Mouse (Mus musculus) small intestine, adult 2 months (tissue): ENCODE results near the gene Rtp3. TPM values are rescaled to one million over a fixed set of nuclear protein-coding genes. Genes with fewer than 3 reads are reported as not detected.

Experiments used
- H3K27ac ChIP-seq: fragments of 200-500 bp; 2 replicates; pipeline ENCODE4 v1.5.1; 2012; ENCODE audit warnings: low read depth, low read length, control low read depth, inconsistent platforms; ENCODE audit not compliant: insufficient read depth
- H3K27me3 ChIP-seq: fragments of 200-500 bp; 2 replicates; pipeline ENCODE4 v1.6.1; 2012; ENCODE audit warnings: mild to moderate bottlenecking, moderate library complexity, low read length, inconsistent platforms; ENCODE audit not compliant: control insufficient read depth, insufficient read depth
- H3K36me3 ChIP-seq: fragments of 200-500 bp; 2 replicates; pipeline ENCODE4 v1.6.1; 2012; ENCODE audit warnings: mild to moderate bottlenecking, low read length, control low read depth, inconsistent platforms; ENCODE audit not compliant: control insufficient read depth, insufficient read depth
- H3K4me1 ChIP-seq: fragments of 200-500 bp; 2 replicates; pipeline ENCODE4 v1.6.1; 2012; ENCODE audit warnings: low read length, inconsistent platforms, mixed read lengths; ENCODE audit not compliant: control insufficient read depth, insufficient read depth, insufficient read length
- H3K4me3 ChIP-seq: fragments of 200-500 bp; 2 replicates; pipeline ENCODE4 v1.5.1; 2012; ENCODE audit warnings: low read depth, mild to moderate bottlenecking, control low read depth, inconsistent platforms, low read length, moderate library complexity
- CTCF ChIP-seq: fragments of 200-500 bp; IDR thresholded peaks from 2 replicates; pipeline ENCODE4 v1.5.1; 2012; ENCODE audit warnings: low read depth, mild to moderate bottlenecking, control low read depth, inconsistent platforms, low read length, moderate library complexity, mixed read lengths; ENCODE audit not compliant: insufficient replicate concordance, insufficient read length; ENCODE audit errors: extremely low read depth
- POLR2A ChIP-seq: fragments of 200-500 bp; IDR thresholded peaks from 2 replicates; pipeline ENCODE4 v1.6.1; 2012; ENCODE audit warnings: low read depth, mild to moderate bottlenecking, control low read depth, inconsistent platforms, low read length, moderate library complexity
- WGBS: fragments of 180-500 bp; shearing (Covaris S2); methylation state at CpG from one replicate; pipeline ENCODE4 v1.1.7; 2018; 5-methylcytosine and 5-hydroxymethylcytosine counted together
- polyA plus RNA-seq: library from polyadenylated mRNA; depleted of rRNA; stranded (reverse); fragments of >200 nt; gene quantifications from 2 replicates; pipeline ENCODE4 v1.2.3, GENCODE M21; 2012

The Rtp3 gene
- polyA plus RNA-seq, 1 experiment: 0.72 TPM

- no peak for TF ChIP-seq CTCF
- TF ChIP-seq POLR2A: no peak
- Histone ChIP-seq H3K4me1 (no peaks in the 10 kb centered on the region), H3K4me3 (no peak overlapping the region), H3K27ac (no peak overlapping the region), H3K27me3 (0 out of 2 replicates have a peak, but pooled peaks cover 4% of the 10 kb centered on the region), H3K36me3 (no peaks in the 10 kb centered on the region)
- WGBS: 48% methylated on average over 6 of the region's 6 CpGs
These were observed 38.0 kb downstream of the Rtp3 start for GRCm38 (mm10) chr9:110952398-110952797.

- Histone ChIP-seq H3K4me1 (no peaks in the 10 kb centered on the region), H3K27ac (no peak overlapping the region), H3K4me3 (no peak overlapping the region), H3K27me3 (0 out of 2 replicates have a peak, but pooled peaks cover 4% of the 10 kb centered on the region), H3K36me3 (no peaks in the 10 kb centered on the region)
- WGBS: 90% methylated on average over 13 of the region's 13 CpGs
- TF ChIP-seq CTCF: no peak
- TF ChIP-seq POLR2A: no peak
These were observed 38.5 kb downstream of the Rtp3 start for GRCm38 (mm10) chr9:110951866-110952265.

GRCm38 (mm10) chr9:110951397-110951796 is 39.0 kb downstream of the Rtp3 start, which contains the start of gene Lrrc2:
TSS of gene Lrrc2 (plus strand) at chr9:110951545.
- no peak within 1 kb of the TSS for H3K4me3 ChIP-seq
- H3K27ac ChIP-seq: no peak within 1 kb of the TSS
- 68% methylated on average over 11 of the region's 11 CpGs for WGBS
- no peaks in the 10 kb centered on the region for H3K4me1 ChIP-seq
- TF ChIP-seq CTCF: no peak
- no peak for TF ChIP-seq POLR2A
- H3K36me3 ChIP-seq: no peaks in the 10 kb centered on the region
- 0 out of 2 replicates have a peak, but pooled peaks cover 6% of the 10 kb centered on the region for H3K27me3 ChIP-seq

- no peak overlapping the region for H3K4me3 ChIP-seq
- 0 out of 2 replicates have a peak, but pooled peaks cover 6% of the 10 kb centered on the region for H3K27me3 ChIP-seq
- TF ChIP-seq POLR2A (no peak), CTCF (no peak)
- H3K4me1 ChIP-seq: no peaks in the 10 kb centered on the region
- WGBS: 98% methylated on average over 3 of the region's 3 CpGs
- no peaks in the 10 kb centered on the region for H3K36me3 ChIP-seq
- no peak overlapping the region for H3K27ac ChIP-seq
These were observed 40.3 kb downstream of the Rtp3 start for GRCm38 (mm10) chr9:110950109-110950508.

GRCm38 (mm10) chr9:110948813-110949310 is 41.5 kb downstream of the Rtp3 start:
- 56% methylated on average over 8 of the region's 8 CpGs for WGBS
- Histone ChIP-seq H3K27ac (no peak overlapping the region), H3K4me3 (no peak overlapping the region), H3K27me3 (0 out of 2 replicates have a peak, but pooled peaks cover 3% of the 10 kb centered on the region), H3K4me1 (no peaks in the 10 kb centered on the region), H3K36me3 (no peaks in the 10 kb centered on the region)
- no peak for TF ChIP-seq POLR2A
- TF ChIP-seq CTCF: no peak

GRCm38 (mm10) chr9:110947900-110948299 is 42.5 kb downstream of the Rtp3 start:
- Histone ChIP-seq H3K4me3 (no peak overlapping the region), H3K4me1 (no peaks in the 10 kb centered on the region), H3K27me3 (0 out of 2 replicates have a peak, but pooled peaks cover 3% of the 10 kb centered on the region), H3K27ac (no peak overlapping the region), H3K36me3 (no peaks in the 10 kb centered on the region)
- WGBS: 71% methylated on average over 6 of the region's 6 CpGs
- TF ChIP-seq POLR2A (no peak), CTCF (no peak)

- TF ChIP-seq CTCF (no peak), POLR2A (no peak)
- Histone ChIP-seq H3K27ac (no peak overlapping the region), H3K27me3 (0 out of 2 replicates have a peak, but pooled peaks cover 3% of the 10 kb centered on the region), H3K36me3 (no peaks in the 10 kb centered on the region), H3K4me1 (no peaks in the 10 kb centered on the region), H3K4me3 (no peak overlapping the region)
- WGBS: 58% methylated on average over 6 of the region's 6 CpGs
These were observed 43.1 kb downstream of the Rtp3 start for GRCm38 (mm10) chr9:110947261-110947661.
